Mouse (Mus musculus): ENCODE measurements at regions not wholly inside any gene's neighbourhood (a gene's known extent, or its start where the extent isn't known, plus 50 kb on each side); places are given as distances from the start of the nearest gene placed in this dataset.

DNA sequence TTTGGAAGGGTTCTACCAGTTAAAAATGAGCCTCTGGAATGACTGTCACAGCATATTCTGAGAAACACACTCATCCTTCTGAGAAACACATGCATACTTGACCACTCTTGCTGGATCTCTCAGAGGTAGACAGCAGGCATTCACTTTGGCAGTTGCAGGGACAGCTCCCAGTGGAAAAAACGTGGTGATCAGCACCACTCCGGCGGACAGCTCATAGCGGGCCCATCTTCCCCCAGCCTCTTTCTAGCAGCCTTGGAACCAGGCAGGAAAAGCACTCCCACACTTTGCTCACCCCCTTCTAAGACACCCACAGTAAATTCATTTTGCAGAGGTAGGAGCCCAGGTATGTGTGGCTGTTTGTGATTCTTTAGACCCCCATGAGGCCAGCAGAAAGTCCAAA, 442.7 kb downstream of the Prss52 start:
- Histone ChIP-seq H3K9me3 (no peaks in the 10 kb centered on the region), H3K27ac (replicated peaks) (no peak overlapping the region), H3K4me1 (no peaks in the 10 kb centered on the region), H3K4me3 (no peak overlapping the region), H3K27me3 (replicated peaks; ENCODE audit: low read depth, poor library complexity, severe bottlenecking) (no peaks in the 10 kb centered on the region), H3K36me3 (replicated peaks) (no peaks in the 10 kb centered on the region)
- peak; percentile 81 for DNase-seq (ENCODE audit: low spot score)
- under 1% methylated on average over 4 of the region's 4 CpGs for WGBS

DNA sequence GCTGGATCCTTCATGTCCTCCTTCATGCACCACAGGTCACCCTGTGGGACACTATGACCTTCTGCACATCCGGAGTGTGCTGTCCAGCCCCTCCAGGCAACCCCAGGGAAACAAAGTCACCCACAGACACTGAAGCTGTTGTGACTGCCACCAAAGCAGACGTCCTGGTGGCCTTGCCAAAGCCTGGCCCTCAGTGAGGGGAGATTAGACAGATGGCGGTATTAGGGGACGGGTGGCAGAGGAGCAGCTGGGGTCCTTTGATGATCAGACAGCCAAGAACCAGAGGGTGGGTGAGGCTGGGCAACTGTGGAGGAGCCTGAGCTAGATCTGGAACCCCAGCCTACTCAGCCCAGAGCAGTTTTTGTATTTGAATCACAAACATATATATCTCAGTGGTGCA, 448.9 kb downstream of the Prss52 start:
- H3K9me3 ChIP-seq, result no peaks in the 10 kb centered on the region
- H3K4me3 ChIP-seq, result no peak overlapping the region
- no peak overlapping the region for H3K27ac ChIP-seq (replicated peaks)
- 66% methylated on average over 4 of the region's 4 CpGs for WGBS
- no peak for DNase-seq (ENCODE audit: low spot score)
- H3K27me3 ChIP-seq (replicated peaks; ENCODE audit: low read depth, poor library complexity, severe bottlenecking), result no peaks in the 10 kb centered on the region
- H3K4me1 ChIP-seq, result no peaks in the 10 kb centered on the region
- H3K36me3 ChIP-seq (replicated peaks), result no peaks in the 10 kb centered on the region

DNA sequence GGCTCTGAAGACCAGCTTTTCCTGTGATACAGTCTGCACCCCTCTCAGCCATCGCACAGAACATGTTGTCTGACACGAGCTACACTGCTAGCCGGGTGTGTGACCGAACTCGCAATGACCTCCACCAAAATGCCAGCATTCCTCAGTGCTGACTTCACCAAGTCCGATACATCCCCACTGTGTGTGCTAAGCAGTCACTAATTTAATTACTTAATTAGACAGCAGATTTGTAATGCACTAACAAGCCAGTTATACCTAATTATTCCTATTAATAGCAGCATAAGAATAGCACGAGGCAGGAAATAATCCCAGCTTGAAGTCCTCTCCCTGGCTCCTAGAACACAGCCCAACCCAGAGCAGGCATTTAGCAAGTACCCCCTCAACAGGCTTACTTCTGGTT, 452.0 kb downstream of the Prss52 start:
- no peaks in the 10 kb centered on the region for H3K9me3 ChIP-seq
- no peak overlapping the region for H3K27ac ChIP-seq (replicated peaks)
- no peak overlapping the region for H3K4me3 ChIP-seq
- DNase-seq (ENCODE audit: low spot score), result no peak
- H3K27me3 ChIP-seq (replicated peaks; ENCODE audit: low read depth, poor library complexity, severe bottlenecking), result no peaks in the 10 kb centered on the region
- WGBS, result 86% methylated on average over 7 of the region's 7 CpGs
- H3K36me3 ChIP-seq (replicated peaks), result no peaks in the 10 kb centered on the region
- H3K4me1 ChIP-seq, result no peaks in the 10 kb centered on the region

DNA sequence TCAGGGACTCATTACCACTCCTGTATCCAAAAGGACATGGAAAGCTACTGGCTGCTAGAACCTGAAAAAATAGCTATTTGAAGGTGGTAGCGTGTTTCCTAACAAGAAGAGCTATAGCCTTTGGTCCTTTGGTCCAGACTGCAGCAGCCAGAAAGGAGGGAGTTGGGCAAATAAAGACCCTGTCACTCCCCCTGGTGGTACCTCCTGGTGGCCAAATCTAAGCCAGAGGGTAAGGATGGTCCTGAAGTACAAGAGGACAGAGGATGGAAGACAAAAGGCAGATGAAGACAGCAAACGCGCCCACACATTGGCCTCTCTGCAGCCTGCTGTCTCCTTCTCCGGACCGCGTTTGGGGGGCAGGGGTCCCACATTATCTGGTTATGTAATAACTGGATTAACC, 453.4 kb downstream of the Prss52 start:
- Histone ChIP-seq H3K27me3 (replicated peaks; ENCODE audit: low read depth, poor library complexity, severe bottlenecking) (no peaks in the 10 kb centered on the region), H3K4me3 (no peak overlapping the region), H3K36me3 (replicated peaks) (no peaks in the 10 kb centered on the region), H3K27ac (replicated peaks) (no peak overlapping the region), H3K4me1 (no peaks in the 10 kb centered on the region), H3K9me3 (no peaks in the 10 kb centered on the region)
- no peak for DNase-seq (ENCODE audit: low spot score)
- WGBS, result 81% methylated on average over 6 of the region's 6 CpGs

DNA sequence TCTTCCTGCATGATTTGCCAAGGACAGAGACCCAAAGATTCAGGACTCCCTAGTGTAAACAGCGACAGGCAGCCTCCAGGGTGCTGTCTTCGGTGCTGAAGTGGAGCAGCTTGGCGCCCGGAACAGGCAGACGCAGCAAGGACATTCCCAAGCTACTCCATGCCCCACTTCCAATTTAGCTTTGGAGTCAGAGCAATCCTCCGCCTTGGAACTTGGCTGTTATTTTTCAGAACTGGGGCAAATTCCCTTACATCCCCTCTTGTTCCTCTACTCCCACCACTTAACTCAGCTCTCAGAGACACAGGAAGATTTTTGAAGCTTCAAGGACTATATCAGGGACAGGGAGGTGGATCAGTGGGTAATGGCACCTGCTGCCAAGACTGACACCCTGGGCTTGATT, 464.6 kb downstream of the Prss52 start:
- Histone ChIP-seq H3K27me3 (replicated peaks; ENCODE audit: low read depth, poor library complexity, severe bottlenecking) (peaks cover 6% of the 10 kb centered on the region; the same call in 1 of the 2 replicates), H3K4me1 (no peaks in the 10 kb centered on the region), H3K36me3 (replicated peaks) (no peaks in the 10 kb centered on the region), H3K4me3 (no peak overlapping the region), H3K9me3 (no peaks in the 10 kb centered on the region), H3K27ac (replicated peaks) (no peak overlapping the region)
- peak; percentile 72 for DNase-seq (ENCODE audit: low spot score)
- WGBS, result 9% methylated on average over 6 of the region's 6 CpGs

DNA sequence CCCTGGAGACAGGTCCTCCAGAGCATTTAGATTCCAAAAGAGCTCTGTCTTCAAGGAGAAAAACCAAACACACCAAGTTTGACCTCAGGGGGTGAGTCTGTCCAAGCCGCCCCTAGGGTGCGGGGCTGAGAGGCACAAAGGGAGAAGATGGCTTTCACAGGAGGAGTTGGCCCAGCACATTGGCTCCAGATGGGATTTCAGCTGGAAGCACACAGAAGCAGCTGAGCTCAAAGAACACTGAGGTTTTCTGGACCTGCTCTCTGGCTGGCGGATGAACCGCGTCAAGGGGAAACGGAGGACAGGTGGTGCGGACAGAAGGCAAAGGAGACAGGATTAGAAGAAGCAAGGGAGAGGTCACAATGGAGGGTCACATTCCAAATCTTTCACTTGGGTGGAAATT, 466.9 kb downstream of the Prss52 start:
- Histone ChIP-seq H3K4me3 (no peak overlapping the region), H3K27ac (replicated peaks) (no peak overlapping the region), H3K36me3 (replicated peaks) (no peaks in the 10 kb centered on the region), H3K4me1 (no peaks in the 10 kb centered on the region), H3K27me3 (replicated peaks; ENCODE audit: low read depth, poor library complexity, severe bottlenecking) (peaks cover 6% of the 10 kb centered on the region; the same call in 1 of the 2 replicates), H3K9me3 (no peaks in the 10 kb centered on the region)
- DNase-seq (ENCODE audit: low spot score), result no peak
- 74% methylated on average over 7 of the region's 7 CpGs for WGBS

DNA sequence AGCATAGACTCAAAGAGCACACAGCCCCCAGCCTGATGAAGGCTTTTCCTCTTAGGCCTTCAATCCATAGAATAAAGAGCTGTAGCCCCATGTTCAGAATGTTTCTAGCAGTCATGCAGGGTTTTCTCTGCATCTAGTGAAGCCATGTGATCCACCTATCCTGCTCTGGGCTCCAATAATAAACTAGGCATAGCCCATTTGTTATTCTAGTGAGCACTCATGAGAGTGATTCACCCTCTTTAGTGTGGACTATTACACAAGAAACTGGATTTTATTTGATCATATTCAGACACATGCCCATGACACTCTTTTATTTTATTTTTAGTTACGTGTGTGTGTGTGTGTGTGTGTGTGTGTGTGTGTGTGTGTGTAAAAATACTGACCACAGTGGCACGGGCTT, 468.7 kb downstream of the Prss52 start:
- Histone ChIP-seq H3K27me3 (replicated peaks; ENCODE audit: low read depth, poor library complexity, severe bottlenecking) (peaks cover 6% of the 10 kb centered on the region; the same call in 1 of the 2 replicates), H3K27ac (replicated peaks) (no peak overlapping the region), H3K9me3 (no peaks in the 10 kb centered on the region), H3K4me3 (no peak overlapping the region), H3K4me1 (no peaks in the 10 kb centered on the region), H3K36me3 (replicated peaks) (no peaks in the 10 kb centered on the region)
- WGBS, result 84% methylated on average over 2 of the region's 2 CpGs
- no peak for DNase-seq (ENCODE audit: low spot score)

DNA sequence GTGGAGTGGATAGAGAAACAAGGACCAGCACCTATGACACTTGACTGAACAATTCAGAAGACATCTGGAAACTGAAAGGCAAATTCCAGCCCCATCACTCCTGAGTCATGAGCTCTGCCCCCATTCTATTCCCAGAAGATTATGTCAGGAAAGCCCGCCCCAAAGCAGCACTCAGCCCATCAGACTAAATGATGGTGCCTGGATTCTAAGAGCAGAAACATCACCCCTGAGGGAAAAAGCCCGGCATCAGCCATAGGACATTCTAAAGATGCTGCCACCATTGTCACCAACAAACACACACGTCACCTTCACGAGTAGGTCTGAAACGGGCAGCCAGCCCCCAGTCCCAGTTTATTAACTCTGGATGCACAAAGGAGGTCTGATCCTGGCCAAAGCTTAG, 469.7 kb downstream of the Prss52 start:
- Histone ChIP-seq H3K4me3 (no peak overlapping the region), H3K27me3 (replicated peaks; ENCODE audit: low read depth, poor library complexity, severe bottlenecking) (peaks cover under 1% of the 10 kb centered on the region), H3K9me3 (no peaks in the 10 kb centered on the region), H3K4me1 (no peaks in the 10 kb centered on the region), H3K36me3 (replicated peaks) (no peaks in the 10 kb centered on the region), H3K27ac (replicated peaks) (0 out of 2 replicates have a peak overlapping the region, but pooled peaks have one; percentile 6)
- DNase-seq (ENCODE audit: low spot score), result no peak
- 68% methylated on average over 5 of the region's 5 CpGs for WGBS

DNA sequence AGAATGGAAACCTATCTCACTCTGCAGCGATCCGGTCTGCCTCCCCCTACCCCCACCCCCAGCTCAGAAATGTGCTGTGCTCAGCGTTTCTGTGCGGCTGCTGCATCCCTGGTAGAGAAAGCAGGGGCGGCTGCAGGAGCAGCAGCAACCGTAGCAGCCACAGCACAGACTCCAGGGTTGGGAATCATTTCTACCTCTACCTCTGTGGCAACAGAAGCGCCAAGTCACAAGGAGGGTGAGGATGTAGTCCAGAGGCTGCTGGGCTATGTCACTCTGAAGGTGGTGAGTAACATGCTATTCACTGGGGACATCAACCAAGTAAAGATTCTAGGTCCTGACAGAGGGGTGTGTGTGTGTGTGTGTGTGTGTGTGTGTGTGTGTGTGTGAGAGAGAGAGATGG, 470.2 kb downstream of the Prss52 start:
- Histone ChIP-seq H3K27me3 (replicated peaks; ENCODE audit: low read depth, poor library complexity, severe bottlenecking) (peaks cover 6% of the 10 kb centered on the region), H3K9me3 (no peaks in the 10 kb centered on the region), H3K27ac (replicated peaks) (peak overlapping the region; percentile 6; the same call in 1 of the 2 replicates), H3K36me3 (replicated peaks) (no peaks in the 10 kb centered on the region), H3K4me1 (no peaks in the 10 kb centered on the region), H3K4me3 (no peak overlapping the region)
- WGBS, result 49% methylated on average over 7 of the region's 7 CpGs
- DNase-seq (ENCODE audit: low spot score), result no peak

DNA sequence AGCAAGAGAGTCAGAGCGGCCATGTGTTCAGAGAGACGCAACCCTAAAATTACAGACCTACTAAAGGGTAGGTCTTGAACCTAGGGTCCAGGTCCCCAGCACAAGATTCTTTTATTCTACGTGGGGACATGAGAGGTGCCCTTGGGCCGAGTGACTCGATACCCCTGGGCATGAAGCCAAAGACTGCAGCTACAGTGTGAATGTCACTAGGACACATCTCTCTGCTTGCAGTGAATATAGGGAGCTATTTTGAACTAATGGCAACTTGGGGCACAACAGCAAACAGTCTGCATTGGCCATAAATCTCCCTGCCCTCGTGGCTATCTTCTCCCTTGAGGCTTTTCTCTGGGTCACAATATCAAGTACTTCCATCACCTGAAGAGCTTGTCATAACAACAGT, 470.7 kb downstream of the Prss52 start:
- H3K27me3 ChIP-seq (replicated peaks; ENCODE audit: low read depth, poor library complexity, severe bottlenecking), result peaks cover 11% of the 10 kb centered on the region
- no peaks in the 10 kb centered on the region for H3K36me3 ChIP-seq (replicated peaks)
- no peaks in the 10 kb centered on the region for H3K9me3 ChIP-seq
- no peaks in the 10 kb centered on the region for H3K4me1 ChIP-seq
- H3K27ac ChIP-seq (replicated peaks), result no peak overlapping the region
- no peak overlapping the region for H3K4me3 ChIP-seq
- WGBS, result 77% methylated on average over 6 of the region's 6 CpGs
- DNase-seq (ENCODE audit: low spot score), result no peak

DNA sequence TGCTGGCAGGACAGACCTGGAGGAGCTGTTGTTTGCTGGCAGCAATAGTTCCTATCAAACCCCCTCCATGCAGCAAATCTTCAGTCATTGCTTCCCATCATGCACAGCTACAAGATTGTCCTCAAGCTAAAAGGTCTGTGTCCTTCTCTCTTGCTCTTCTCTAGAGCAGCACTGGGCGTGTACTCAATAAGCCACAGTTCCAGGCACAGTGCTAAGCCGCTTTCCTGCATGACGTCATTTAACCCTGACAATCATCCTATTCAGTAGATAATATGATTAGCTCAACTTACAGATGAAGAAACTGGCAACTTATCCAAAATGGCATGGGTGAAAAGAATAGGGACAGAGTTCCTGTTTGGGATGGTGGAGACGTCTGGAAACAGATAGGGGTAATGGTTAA, 471.9 kb downstream of the Prss52 start:
- no peak overlapping the region for H3K4me3 ChIP-seq

DNA sequence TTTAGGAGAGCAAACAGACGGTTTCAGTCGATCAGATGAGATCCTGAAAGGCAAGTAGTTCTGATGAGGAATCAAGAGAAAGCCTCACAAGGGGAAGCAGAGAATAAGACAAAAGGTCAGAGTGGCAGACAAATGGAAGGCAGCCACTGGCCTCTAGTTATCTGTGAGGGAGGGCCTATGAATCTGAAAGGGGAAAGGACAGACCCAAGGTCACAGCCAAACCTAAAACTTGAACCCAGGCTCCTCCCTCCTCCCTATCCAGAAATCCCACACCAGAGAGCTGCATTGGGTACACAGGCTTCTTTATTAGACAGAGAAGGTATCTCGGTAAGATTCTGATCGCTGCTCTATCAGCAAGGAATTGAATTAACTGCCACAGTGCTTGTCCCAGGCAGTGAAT, 476.0 kb downstream of the Prss52 start:
- Histone ChIP-seq H3K4me1 (peaks cover under 1% of the 10 kb centered on the region; the same call in 1 of the 2 replicates), H3K27me3 (replicated peaks; ENCODE audit: low read depth, poor library complexity, severe bottlenecking) (peaks cover 63% of the 10 kb centered on the region), H3K9me3 (no peaks in the 10 kb centered on the region), H3K4me3 (no peak overlapping the region), H3K27ac (replicated peaks) (no peak overlapping the region), H3K36me3 (replicated peaks) (no peaks in the 10 kb centered on the region)
- no peak for DNase-seq (ENCODE audit: low spot score)
- 74% methylated on average over 4 of the region's 4 CpGs for WGBS

More for the DNA sequence above, 471.9 kb downstream of the Prss52 start:
- Histone ChIP-seq H3K9me3 (no peaks in the 10 kb centered on the region), H3K27ac (replicated peaks) (no peak overlapping the region), H3K27me3 (replicated peaks; ENCODE audit: low read depth, poor library complexity, severe bottlenecking) (peaks cover 23% of the 10 kb centered on the region), H3K36me3 (replicated peaks) (no peaks in the 10 kb centered on the region), H3K4me1 (no peaks in the 10 kb centered on the region)
- WGBS, result 53% methylated on average over 4 of the region's 4 CpGs
- no peak for DNase-seq (ENCODE audit: low spot score)

DNA sequence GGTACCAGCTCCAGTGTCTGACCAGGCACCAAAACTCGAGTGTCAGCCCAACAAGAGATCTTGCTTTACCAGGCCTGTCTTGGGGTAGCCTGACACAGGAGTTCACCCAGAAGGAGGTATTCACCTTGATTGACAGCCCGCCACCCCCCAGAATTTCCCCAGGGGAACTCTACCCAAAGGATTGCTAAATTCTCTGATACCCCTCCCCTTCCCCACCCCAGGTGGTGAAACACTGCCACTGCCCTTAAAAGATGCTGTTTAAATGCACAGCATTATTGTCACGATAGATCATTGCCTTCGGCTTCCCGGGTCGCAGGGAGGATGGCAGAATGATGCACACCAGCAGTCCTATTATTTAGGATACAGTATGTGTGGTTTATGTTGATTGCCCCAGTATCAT, 476.8 kb downstream of the Prss52 start:
- no peak overlapping the region for H3K4me3 ChIP-seq

DNA sequence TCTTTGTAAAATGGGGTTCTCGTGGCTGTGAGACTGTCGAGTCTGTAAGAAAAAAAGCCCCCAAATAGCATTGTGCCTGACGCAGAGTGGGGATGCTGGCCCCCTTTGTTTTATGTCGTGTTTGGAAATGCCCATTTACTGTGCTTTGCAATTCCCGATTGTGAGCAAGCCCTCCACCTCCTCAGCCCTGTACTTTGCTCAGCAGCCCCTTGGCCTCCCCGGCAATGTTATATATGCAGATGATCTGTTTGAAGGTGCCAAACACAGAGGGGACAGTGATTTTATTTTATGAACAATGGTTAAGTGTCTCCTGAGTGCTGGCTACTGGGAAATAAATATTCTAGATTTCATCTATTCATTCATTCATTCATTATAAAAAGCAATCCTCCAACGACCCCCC, 477.6 kb downstream of the Prss52 start:
- H3K27me3 ChIP-seq (replicated peaks; ENCODE audit: low read depth, poor library complexity, severe bottlenecking), result peaks cover 80% of the 10 kb centered on the region
- H3K27ac ChIP-seq (replicated peaks), result no peak overlapping the region
- no peaks in the 10 kb centered on the region for H3K9me3 ChIP-seq
- peaks cover 11% of the 10 kb centered on the region for H3K4me1 ChIP-seq
- WGBS, result 23% methylated on average over 7 of the region's 7 CpGs
- DNase-seq (ENCODE audit: low spot score), result no peak
- no peaks in the 10 kb centered on the region for H3K36me3 ChIP-seq (replicated peaks)
- no peak overlapping the region for H3K4me3 ChIP-seq

More for the DNA sequence above, 476.8 kb downstream of the Prss52 start:
- no peak for DNase-seq (ENCODE audit: low spot score)
- Histone ChIP-seq H3K36me3 (replicated peaks) (no peaks in the 10 kb centered on the region), H3K9me3 (no peaks in the 10 kb centered on the region), H3K27ac (replicated peaks) (no peak overlapping the region), H3K4me1 (peaks cover 8% of the 10 kb centered on the region), H3K27me3 (replicated peaks; ENCODE audit: low read depth, poor library complexity, severe bottlenecking) (peaks cover 71% of the 10 kb centered on the region)
- WGBS, result 37% methylated on average over 6 of the region's 6 CpGs

Measured in embryonic facial prominence, embryonic 10.5 days (tissue).